Mouse (Mus musculus) ES-E14 (cell line): ENCODE results near the gene Ap3d1.

Source experiments
- HCFC1 ChIP-seq: IDR thresholded peaks from 2 replicates; pipeline ENCODE4 v1.6.1; 2012; ENCODE audit warnings: low read length, inconsistent platforms, borderline replicate concordance; ENCODE audit not compliant: insufficient read depth
- ZC3H11A ChIP-seq: IDR thresholded peaks from 2 replicates; pipeline ENCODE4 v1.6.1; 2012; ENCODE audit warnings: low read depth, mild to moderate bottlenecking, inconsistent platforms, low read length, borderline replicate concordance
- ZNF384 ChIP-seq: IDR thresholded peaks from 2 replicates; pipeline ENCODE4 v1.6.1; 2012; ENCODE audit warnings: low read depth, low read length, inconsistent platforms

DNA sequence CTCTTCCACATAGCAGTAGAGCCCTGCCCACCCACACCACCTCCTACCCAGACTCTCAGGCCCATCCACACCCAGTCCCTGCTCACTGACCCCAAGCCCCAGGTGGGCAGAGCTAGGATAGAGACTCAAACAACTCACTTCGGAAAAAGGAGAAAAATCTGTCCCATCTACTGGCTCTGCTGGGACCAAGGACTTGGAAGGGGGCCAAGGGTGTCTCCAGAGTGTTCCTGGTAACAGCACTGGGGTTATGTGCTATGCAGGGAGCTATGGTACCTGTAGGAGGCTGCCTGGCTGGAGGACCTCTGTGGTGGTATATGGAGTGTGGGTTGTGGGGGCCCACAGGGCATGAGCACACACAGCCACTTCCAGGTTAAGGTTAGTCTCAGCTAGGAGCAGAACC, 24.8 kb downstream of the Ap3d1 start:
- TF ChIP-seq ZNF384 = no peak
- no peak for TF ChIP-seq ZC3H11A
- TF ChIP-seq HCFC1 = no peak
